Mouse (Mus musculus): Measurements from ENCODE around the gene Olfr1513.
"Not testable (repeated sequence)": the region's sequence is repeated elsewhere in the genome, so short reads cannot be mapped to it uniquely, and the experiment has no call there.

GRCm38 (mm10) chr14:52303517-52303916 lies 52.7 kb downstream of the Olfr1513 start:
- TF ChIP-seq CTCF (IDR thresholded peaks at IDR 0.05; ENCODE audit: low read depth, low read length); POLR2A (IDR thresholded peaks at IDR 0.05; ENCODE audit: extremely low read depth, insufficient read depth, low read length): not testable (repeated sequence)

Data from liver, adult 2 months (tissue).